Mouse (Mus musculus) stomach, postnatal 0 days (tissue): ENCODE measurements at regions not wholly inside any gene's neighbourhood (a gene's known extent, or its start where the extent isn't known, plus 50 kb on each side); places are given as distances from the start of the nearest gene placed in this dataset.

Experiments used
- ATAC-seq: fragments of 200-750 bp; cut with Nextera tagmentation; 2 replicates; pipeline ENCODE4 v1.8.0; 2017; ENCODE audit not compliant: low FRiP score, low TSS enrichment
- DNase-seq: peaks from one replicate; pipeline ENCODE4 v3.0.0-alpha.2; 2016; ENCODE audit warnings: low spot score
- H3K27ac ChIP-seq: fragments of 300-500 bp; sonication (generic); replicated peaks from 2 replicates; pipeline ENCODE4 v1.5.1; 2014; ENCODE audit warnings: mild to moderate bottlenecking, control low read depth
- H3K27me3 ChIP-seq: fragments of 300-500 bp; sonication (generic); 2 replicates; pipeline ENCODE4 v1.6.1; 2014; ENCODE audit warnings: low read length; ENCODE audit not compliant: control insufficient read depth, insufficient read depth
- H3K36me3 ChIP-seq: fragments of 300-500 bp; sonication (generic); 2 replicates; pipeline ENCODE4 v1.6.1; 2014; ENCODE audit warnings: low read length, mixed read lengths; ENCODE audit not compliant: control insufficient read depth, insufficient read depth
- H3K4me1 ChIP-seq: fragments of 300-500 bp; sonication (generic); replicated peaks from 2 replicates; pipeline ENCODE4 v1.6.1; 2014; ENCODE audit warnings: antibody characterized with exemption; ENCODE audit not compliant: control insufficient read depth, insufficient read depth
- H3K4me2 ChIP-seq: fragments of 300-500 bp; sonication (generic); replicated peaks from 2 replicates; pipeline ENCODE4 v1.6.1; 2014; ENCODE audit warnings: low read depth, mild to moderate bottlenecking, control low read depth, moderate library complexity
- H3K4me3 ChIP-seq: fragments of 300-500 bp; sonication (generic); 2 replicates; pipeline ENCODE4 v1.5.1; 2014; ENCODE audit warnings: low read depth, low read length, control low read depth
- H3K9ac ChIP-seq: fragments of 300-500 bp; sonication (generic); 2 replicates; pipeline ENCODE4 v1.6.1; 2014; ENCODE audit warnings: mild to moderate bottlenecking, low read length, control low read depth, mixed read lengths
- H3K9me3 ChIP-seq: fragments of 300-500 bp; sonication (generic); 2 replicates; pipeline ENCODE4 v1.6.1; 2016; ENCODE audit warnings: low read length; ENCODE audit not compliant: control insufficient read depth
- CTCF ChIP-seq: IDR thresholded peaks from 2 replicates; pipeline ENCODE4 v1.5.1; 2016; ENCODE audit warnings: antibody characterized with exemption, low read depth, mild to moderate bottlenecking, moderate library complexity
- EP300 ChIP-seq: optimal IDR thresholded peaks from 2 replicates; pipeline ENCODE3; 2016; ENCODE audit warnings: antibody characterized with exemption
- WGBS: fragments of 180-500 bp; shearing (Covaris S2); extraction: QIAGEN DNeasy Blood & Tissue Kit; methylation state at CpG from one replicate; pipeline ENCODE4 v1.1.7; 2014; 5-methylcytosine and 5-hydroxymethylcytosine counted together

DNA sequence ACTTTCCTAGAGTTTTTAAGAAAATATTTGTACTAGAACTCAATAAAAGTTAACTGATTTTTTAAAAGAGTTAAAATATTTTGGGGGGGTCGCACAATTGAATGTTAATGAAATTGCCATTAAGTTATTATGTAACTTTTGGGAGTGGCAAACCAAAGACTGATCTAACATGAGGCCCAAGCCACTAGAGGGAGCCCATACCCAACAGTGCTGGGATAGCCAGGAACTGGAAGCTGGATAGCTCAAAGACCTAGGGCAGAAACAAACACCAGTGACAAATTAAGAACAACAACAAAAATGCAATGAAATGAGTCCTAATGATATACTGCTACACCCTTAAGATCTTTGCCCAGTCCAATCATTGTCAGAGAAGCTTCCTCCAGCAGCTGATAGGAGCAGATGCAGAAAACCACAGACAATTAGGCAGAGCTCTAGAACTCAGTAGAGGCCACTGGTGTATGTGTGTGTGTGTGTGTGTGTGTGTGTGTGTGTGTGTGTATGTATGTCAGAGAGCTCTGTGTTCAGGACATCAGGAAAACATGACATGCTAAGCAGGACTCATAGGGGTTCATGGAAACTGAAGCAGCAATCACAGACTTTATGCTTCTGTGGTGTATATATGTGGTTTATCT, 1052.6 kb upstream of the Adgrl4 start:
- no peak overlapping the region for H3K27ac ChIP-seq
- H3K27me3 ChIP-seq = no peaks in the 10 kb centered on the region
- no peak overlapping the region for H3K9ac ChIP-seq
- H3K36me3 ChIP-seq = no peaks in the 10 kb centered on the region
- 14% methylated on average over 1 of the region's 1 CpGs for WGBS
- no peaks in the 10 kb centered on the region for H3K4me1 ChIP-seq
- TF ChIP-seq CTCF (peak; percentile 79), EP300 (no peak)
- H3K4me3 ChIP-seq = no peak overlapping the region
- H3K4me2 ChIP-seq = no peak overlapping the region
- peak; percentile 51 for DNase-seq
- ATAC-seq = no peak
- no peaks in the 10 kb centered on the region for H3K9me3 ChIP-seq

DNA sequence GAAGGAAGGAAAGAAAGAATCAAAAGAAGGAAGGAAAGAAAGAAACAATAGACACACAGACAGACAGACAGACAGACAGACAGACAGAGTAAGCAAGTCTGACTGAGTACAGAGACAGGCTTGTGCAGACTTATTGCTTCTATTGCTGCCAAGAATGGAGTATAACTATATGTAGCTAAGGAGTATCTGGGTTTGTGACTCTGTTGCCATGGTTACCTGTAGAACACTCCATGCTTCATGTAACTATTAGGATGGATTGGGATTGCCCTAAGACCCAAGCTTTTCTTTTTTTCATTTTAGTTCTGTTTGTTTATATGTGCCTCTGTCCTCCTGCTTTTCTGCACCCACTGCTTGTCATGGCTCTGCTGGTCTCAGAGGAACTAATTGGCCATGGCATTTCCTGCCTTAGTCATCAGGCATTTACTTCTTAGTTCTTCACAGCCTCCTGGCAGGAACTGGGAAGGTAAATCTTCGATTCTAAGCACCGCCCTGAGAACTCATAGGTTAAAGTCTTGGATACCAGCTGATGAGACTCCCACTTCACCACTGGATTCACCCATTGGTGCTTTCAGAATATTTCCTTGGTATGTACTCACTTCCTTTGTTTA, 1035.9 kb upstream of the Adgrl4 start:
- TF ChIP-seq EP300 = no peak
- TF ChIP-seq CTCF = no peak
- no peaks in the 10 kb centered on the region for H3K27me3 ChIP-seq
- no peak overlapping the region for H3K27ac ChIP-seq
- WGBS = 69% methylated on average over 2 of the region's 2 CpGs
- no peaks in the 10 kb centered on the region for H3K9me3 ChIP-seq
- H3K36me3 ChIP-seq = no peaks in the 10 kb centered on the region
- DNase-seq (no peak), ATAC-seq (no peak)
- H3K4me1 ChIP-seq = no peaks in the 10 kb centered on the region
- H3K4me3 ChIP-seq = no peak overlapping the region
- no peak overlapping the region for H3K9ac ChIP-seq
- H3K4me2 ChIP-seq = no peak overlapping the region

GRCm38 (mm10) chr3:150406086-150406485, 1031.6 kb upstream of the Adgrl4 start:
- H3K4me3 ChIP-seq = no peak overlapping the region
- no peak overlapping the region for H3K27ac ChIP-seq
- H3K36me3 ChIP-seq = no peaks in the 10 kb centered on the region
- no peaks in the 10 kb centered on the region for H3K4me1 ChIP-seq
- ATAC-seq (no peak), DNase-seq (no peak)
- no peak overlapping the region for H3K9ac ChIP-seq
- no peak overlapping the region for H3K4me2 ChIP-seq
- TF ChIP-seq CTCF = no peak
- no peak for TF ChIP-seq EP300
- no peaks in the 10 kb centered on the region for H3K27me3 ChIP-seq
- WGBS = 83% methylated on average over 6 of the region's 6 CpGs
- no peaks in the 10 kb centered on the region for H3K9me3 ChIP-seq

DNA sequence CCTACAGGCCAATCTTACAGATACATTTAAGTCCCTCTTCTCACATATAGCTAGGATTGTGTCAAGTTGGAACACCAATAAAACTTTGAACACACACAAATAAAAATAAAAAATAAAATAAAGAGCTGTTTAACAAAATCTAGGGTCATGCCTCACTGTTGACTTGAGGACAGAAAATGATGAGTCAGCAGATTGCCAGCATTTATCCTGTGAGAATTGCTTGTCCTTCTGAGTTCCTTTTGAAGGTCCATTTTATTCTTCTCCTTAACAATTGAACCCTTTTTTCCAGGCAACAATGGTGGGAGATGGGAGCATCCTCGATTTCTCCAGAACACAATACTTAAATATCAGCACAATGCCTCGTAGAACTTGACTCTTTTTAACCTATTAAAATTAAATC, 1022.4 kb upstream of the Adgrl4 start:
- H3K9me3 ChIP-seq = no peaks in the 10 kb centered on the region
- no peaks in the 10 kb centered on the region for H3K27me3 ChIP-seq
- H3K27ac ChIP-seq = no peak overlapping the region
- no peak overlapping the region for H3K4me2 ChIP-seq
- ATAC-seq (no peak), DNase-seq (no peak)
- no peak overlapping the region for H3K4me3 ChIP-seq
- no peaks in the 10 kb centered on the region for H3K36me3 ChIP-seq
- WGBS = 95% methylated on average over 2 of the region's 2 CpGs
- H3K9ac ChIP-seq = no peak overlapping the region
- TF ChIP-seq EP300 (no peak), CTCF (no peak)
- H3K4me1 ChIP-seq = no peaks in the 10 kb centered on the region

DNA sequence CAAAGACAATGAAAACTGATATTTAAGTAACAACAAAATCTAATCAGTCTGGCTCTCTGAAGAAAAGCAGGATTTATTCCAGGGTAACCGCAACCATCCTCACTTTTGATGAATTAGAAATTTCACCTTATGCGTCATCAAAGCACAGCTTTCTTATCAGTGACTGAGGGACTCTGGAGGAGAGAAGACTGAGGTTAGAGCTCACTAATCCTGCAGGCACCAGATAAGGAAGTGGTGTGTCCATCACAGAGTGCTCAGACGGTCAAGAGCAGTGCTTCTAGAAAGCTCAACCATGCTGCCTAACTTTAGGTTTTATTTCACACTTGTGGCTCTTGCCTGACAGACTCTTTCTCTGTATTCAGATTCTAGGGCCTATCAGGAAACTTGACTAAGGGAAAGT, 1021.2 kb upstream of the Adgrl4 start:
- DNase-seq = no peak

DNA sequence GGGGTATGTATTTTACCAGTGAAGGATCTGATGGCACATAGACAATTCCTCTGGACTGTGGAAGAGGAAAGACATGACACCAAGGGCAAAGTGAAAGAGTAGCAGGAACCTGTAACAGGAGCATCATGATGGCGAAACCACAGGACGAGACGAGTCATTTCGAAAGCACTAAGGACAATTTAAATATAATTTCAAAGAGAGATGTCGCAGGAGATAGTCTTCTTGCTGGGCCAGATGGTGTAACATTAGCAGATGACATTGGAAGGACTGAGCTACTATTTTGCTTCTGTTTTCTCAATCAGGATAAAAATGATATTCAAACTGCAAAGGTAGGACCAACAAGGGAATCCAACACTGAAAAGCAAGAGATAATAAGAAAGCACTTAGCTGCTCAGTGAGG, 1009.7 kb upstream of the Adgrl4 start:
- no peak for DNase-seq

More for the DNA sequence above, 1021.2 kb upstream of the Adgrl4 start:
- H3K4me1 ChIP-seq = no peaks in the 10 kb centered on the region
- H3K9me3 ChIP-seq = no peaks in the 10 kb centered on the region
- no peak overlapping the region for H3K4me3 ChIP-seq
- no peaks in the 10 kb centered on the region for H3K27me3 ChIP-seq
- H3K36me3 ChIP-seq = no peaks in the 10 kb centered on the region
- 74% methylated on average over 3 of the region's 3 CpGs for WGBS
- no peak overlapping the region for H3K4me2 ChIP-seq
- no peak overlapping the region for H3K9ac ChIP-seq
- no peak overlapping the region for H3K27ac ChIP-seq
- no peak for TF ChIP-seq CTCF
- TF ChIP-seq EP300 = no peak
- no peak for ATAC-seq

More for the DNA sequence above, 1009.7 kb upstream of the Adgrl4 start:
- Histone ChIP-seq H3K9me3 (no peaks in the 10 kb centered on the region), H3K4me2 (no peak overlapping the region), H3K9ac (no peak overlapping the region), H3K36me3 (no peaks in the 10 kb centered on the region), H3K27me3 (no peaks in the 10 kb centered on the region), H3K4me1 (no peaks in the 10 kb centered on the region), H3K27ac (no peak overlapping the region), H3K4me3 (no peak overlapping the region)
- ATAC-seq = no peak
- WGBS = 89% methylated on average over 5 of the region's 5 CpGs
- TF ChIP-seq CTCF (no peak), EP300 (no peak)
